Mouse (Mus musculus) retina, adult 2 months (tissue): ENCODE measurements around the gene Abi3.

ENCODE experiments used
- DNase-seq: peaks from one replicate; pipeline ENCODE4 v3.0.0-alpha.2; 2012; ENCODE audit warnings: low read depth, low spot score

Gene Abi3

GRCm38 (mm10) chr11:95838999-95839868 lies 3.0 kb downstream of the Abi3 start:
- DNase-seq, result no peak

GRCm38 (mm10) chr11:95838598-95838997 lies 3.7 kb downstream of the Abi3 start:
- no peak for DNase-seq

- no peak for DNase-seq
Observed at GRCm38 (mm10) chr11:95837059-95837458, 5.2 kb downstream of the Abi3 start, which contains the start of gene Gngt2. Gngt2 (plus strand) TSS chr11:95837216.

- no peak for DNase-seq
Observed at GRCm38 (mm10) chr11:95836433-95836832, 5.8 kb downstream of the Abi3 start.

GRCm38 (mm10) chr11:95835832-95836231 lies 6.4 kb downstream of the Abi3 start:
- DNase-seq, result no peak

GRCm38 (mm10) chr11:95834742-95835710 lies 7.2 kb downstream of the Abi3 start:
- no peak for DNase-seq

- no peak for DNase-seq
Observed at GRCm38 (mm10) chr11:95834143-95834667, 8.1 kb downstream of the Abi3 start.

GRCm38 (mm10) chr11:95833631-95834142 lies 8.6 kb downstream of the Abi3 start:
- no peak for DNase-seq

- DNase-seq, result no peak
Observed at GRCm38 (mm10) chr11:95833006-95833570, 9.2 kb downstream of the Abi3 start.

- no peak for DNase-seq
Observed at GRCm38 (mm10) chr11:95832129-95833005, 9.9 kb downstream of the Abi3 start.

- DNase-seq, result no peak
Observed at GRCm38 (mm10) chr11:95831641-95832040, 10.6 kb downstream of the Abi3 start.

- no peak for DNase-seq
Observed at GRCm38 (mm10) chr11:95831276-95831619, 11.0 kb downstream of the Abi3 start.

GRCm38 (mm10) chr11:95830411-95831275 lies 11.6 kb downstream of the Abi3 start:
- no peak for DNase-seq

GRCm38 (mm10) chr11:95829526-95830050 lies 12.7 kb downstream of the Abi3 start:
- DNase-seq, result no peak

GRCm38 (mm10) chr11:95828181-95828964 lies 13.9 kb downstream of the Abi3 start:
- no peak for DNase-seq

- DNase-seq, result peak; percentile 33
Observed at GRCm38 (mm10) chr11:95827464-95828085, 14.7 kb downstream of the Abi3 start.

- DNase-seq, result no peak
Observed at GRCm38 (mm10) chr11:95827168-95827447, 15.2 kb downstream of the Abi3 start.
